In genomic region chr10:95201514-95201913, GRCm38 (mm10) we compare ENCODE assay signal across 21 mouse cellular contexts.
"Had no signal": no experiment of that assay in that cellular context is flagged by ENCODE, and none has a peak within 500 bp of the region (broad histone marks: within the 10 kb centered on the region; RNA-seq: fewer than 3 reads in every experiment).

No protein-coding gene starts in this region.

- H3K36me3 ChIP-seq: kidney, embryonic 15.5 days; limb, embryonic 10.5 days; limb, embryonic 13.5 days; liver, embryonic 12.5 days; liver, embryonic 15.5 days; lung, embryonic 15.5 days had no signal

- H3K9ac ChIP-seq: kidney, embryonic 15.5 days; limb, embryonic 13.5 days; liver, embryonic 12.5 days; liver, embryonic 15.5 days; lung, embryonic 15.5 days had no signal

- H3K27me3 ChIP-seq: kidney, embryonic 15.5 days; liver, embryonic 12.5 days; liver, embryonic 15.5 days; lung, embryonic 15.5 days had no signal

- DNase-seq: kidney, adult 8-10 months; kidney, postnatal 10 days; kidney, postnatal 36 days; layer of hippocampus, postnatal 36 days; liver; lung, adult 18-20 months; lung, postnatal 10 days; lung, postnatal 36 days; midbrain, embryonic 14.5 days; right cerebral cortex, adult 18-20 months; right cerebral cortex, postnatal 14 days; right cerebral cortex, postnatal 4 days; thymus, adult 18-20 months; thymus, postnatal 36 days had no signal

- H3K4me2 ChIP-seq: kidney, embryonic 15.5 days; limb, embryonic 13.5 days; liver, embryonic 12.5 days; liver, embryonic 15.5 days; lung, embryonic 15.5 days; midbrain, embryonic 11.5 days had no signal

- ATAC-seq: liver, embryonic 12.5 days had no signal

- H3K4me3 ChIP-seq: kidney, embryonic 15.5 days; limb, embryonic 10.5 days; limb, embryonic 13.5 days; liver, embryonic 12.5 days; liver, embryonic 15.5 days; lung, embryonic 15.5 days had no signal

- H3K27ac ChIP-seq: kidney, embryonic 15.5 days; limb, embryonic 10.5 days; limb, embryonic 13.5 days; liver, embryonic 12.5 days; liver, embryonic 15.5 days; lung, embryonic 15.5 days had no signal

- H3K4me1 ChIP-seq: liver, embryonic 15.5 days had no signal

- H3K9me3 ChIP-seq: kidney, embryonic 15.5 days; limb, embryonic 10.5 days; limb, embryonic 13.5 days; liver, embryonic 12.5 days; liver, embryonic 15.5 days; lung, embryonic 15.5 days had no signal
